Mouse (Mus musculus) small intestine, adult 2 months (tissue): Measurements from ENCODE around the gene Polr3g. TPM values are rescaled to one million over a fixed set of nuclear protein-coding genes. Genes with fewer than 3 reads are reported as not detected.

Source experiments
- H3K27ac ChIP-seq: fragments of 200-500 bp; 2 replicates; pipeline ENCODE4 v1.5.1; 2012; ENCODE audit warnings: low read depth, low read length, control low read depth, inconsistent platforms; ENCODE audit not compliant: insufficient read depth
- H3K27me3 ChIP-seq: fragments of 200-500 bp; 2 replicates; pipeline ENCODE4 v1.6.1; 2012; ENCODE audit warnings: mild to moderate bottlenecking, moderate library complexity, low read length, inconsistent platforms; ENCODE audit not compliant: control insufficient read depth, insufficient read depth
- H3K36me3 ChIP-seq: fragments of 200-500 bp; 2 replicates; pipeline ENCODE4 v1.6.1; 2012; ENCODE audit warnings: mild to moderate bottlenecking, low read length, control low read depth, inconsistent platforms; ENCODE audit not compliant: control insufficient read depth, insufficient read depth
- H3K4me1 ChIP-seq: fragments of 200-500 bp; 2 replicates; pipeline ENCODE4 v1.6.1; 2012; ENCODE audit warnings: low read length, inconsistent platforms, mixed read lengths; ENCODE audit not compliant: control insufficient read depth, insufficient read depth, insufficient read length
- H3K4me3 ChIP-seq: fragments of 200-500 bp; 2 replicates; pipeline ENCODE4 v1.5.1; 2012; ENCODE audit warnings: low read depth, mild to moderate bottlenecking, control low read depth, inconsistent platforms, low read length, moderate library complexity
- CTCF ChIP-seq: fragments of 200-500 bp; IDR thresholded peaks from 2 replicates; pipeline ENCODE4 v1.5.1; 2012; ENCODE audit warnings: low read depth, mild to moderate bottlenecking, control low read depth, inconsistent platforms, low read length, moderate library complexity, mixed read lengths; ENCODE audit not compliant: insufficient replicate concordance, insufficient read length; ENCODE audit errors: extremely low read depth
- POLR2A ChIP-seq: fragments of 200-500 bp; IDR thresholded peaks from 2 replicates; pipeline ENCODE4 v1.6.1; 2012; ENCODE audit warnings: low read depth, mild to moderate bottlenecking, control low read depth, inconsistent platforms, low read length, moderate library complexity
- WGBS: fragments of 180-500 bp; shearing (Covaris S2); methylation state at CpG from one replicate; pipeline ENCODE4 v1.1.7; 2018; 5-methylcytosine and 5-hydroxymethylcytosine counted together
- polyA plus RNA-seq: library from polyadenylated mRNA; depleted of rRNA; stranded (reverse); fragments of >200 nt; gene quantifications from 2 replicates; pipeline ENCODE4 v1.2.3, GENCODE M21; 2012

Gene Polr3g
- polyA plus RNA-seq, 1 experiment: 4.2 TPM

- Histone ChIP-seq H3K27me3 (no peaks in the 10 kb centered on the region), H3K4me3 (no peak overlapping the region), H3K27ac (no peak overlapping the region), H3K36me3 (no peaks in the 10 kb centered on the region), H3K4me1 (peaks cover 4% of the 10 kb centered on the region; the same call in 1 of the 2 replicates)
- WGBS: 84% methylated on average over 6 of the region's 6 CpGs
- TF ChIP-seq CTCF (no peak), POLR2A (no peak)
These were observed 64.5 kb downstream of the Polr3g start for GRCm38 (mm10) chr13:81646348-81646747.

- no peak for TF ChIP-seq POLR2A
- TF ChIP-seq CTCF: no peak
- Histone ChIP-seq H3K36me3 (no peaks in the 10 kb centered on the region), H3K27ac (no peak overlapping the region), H3K27me3 (no peaks in the 10 kb centered on the region), H3K4me3 (no peak overlapping the region), H3K4me1 (peaks cover 4% of the 10 kb centered on the region; the same call in 1 of the 2 replicates)
- WGBS: 90% methylated on average over 11 of the region's 11 CpGs
These were observed 66.7 kb downstream of the Polr3g start for GRCm38 (mm10) chr13:81644047-81644565.

GRCm38 (mm10) chr13:81642491-81643149 lies 68.2 kb downstream of the Polr3g start:
- peaks cover 4% of the 10 kb centered on the region; the same call in 1 of the 2 replicates for H3K4me1 ChIP-seq
- H3K36me3 ChIP-seq: no peaks in the 10 kb centered on the region
- no peak overlapping the region for H3K4me3 ChIP-seq
- no peaks in the 10 kb centered on the region for H3K27me3 ChIP-seq
- H3K27ac ChIP-seq: no peak overlapping the region
- TF ChIP-seq POLR2A: no peak
- no peak for TF ChIP-seq CTCF
- WGBS: 51% methylated on average over 7 of the region's 7 CpGs

GRCm38 (mm10) chr13:81641289-81642045 lies 69.3 kb downstream of the Polr3g start:
- Histone ChIP-seq H3K27ac (no peak overlapping the region), H3K27me3 (no peaks in the 10 kb centered on the region), H3K4me1 (peaks cover 4% of the 10 kb centered on the region; the same call in 1 of the 2 replicates), H3K36me3 (no peaks in the 10 kb centered on the region), H3K4me3 (no peak overlapping the region)
- 15% methylated on average over 8 of the region's 8 CpGs for WGBS
- TF ChIP-seq CTCF: no peak

- 21% methylated on average over 6 of the region's 6 CpGs for WGBS
- Histone ChIP-seq H3K4me1 (peaks cover 4% of the 10 kb centered on the region; the same call in 1 of the 2 replicates), H3K4me3 (no peak overlapping the region), H3K27me3 (no peaks in the 10 kb centered on the region), H3K36me3 (no peaks in the 10 kb centered on the region), H3K27ac (no peak overlapping the region)
- TF ChIP-seq POLR2A: no peak
- no peak for TF ChIP-seq CTCF
These were observed 69.9 kb downstream of the Polr3g start for GRCm38 (mm10) chr13:81640881-81641280.

GRCm38 (mm10) chr13:81639624-81640023 lies 71.2 kb downstream of the Polr3g start:
- WGBS: 59% methylated on average over 4 of the region's 4 CpGs
- no peak for TF ChIP-seq POLR2A
- TF ChIP-seq CTCF: no peak

More at GRCm38 (mm10) chr13:81639624-81640023, 71.2 kb downstream of the Polr3g start:
- Histone ChIP-seq H3K4me3 (no peak overlapping the region), H3K27me3 (no peaks in the 10 kb centered on the region), H3K36me3 (no peaks in the 10 kb centered on the region), H3K27ac (no peak overlapping the region), H3K4me1 (no peaks in the 10 kb centered on the region)
